In the genomic region with DNA sequence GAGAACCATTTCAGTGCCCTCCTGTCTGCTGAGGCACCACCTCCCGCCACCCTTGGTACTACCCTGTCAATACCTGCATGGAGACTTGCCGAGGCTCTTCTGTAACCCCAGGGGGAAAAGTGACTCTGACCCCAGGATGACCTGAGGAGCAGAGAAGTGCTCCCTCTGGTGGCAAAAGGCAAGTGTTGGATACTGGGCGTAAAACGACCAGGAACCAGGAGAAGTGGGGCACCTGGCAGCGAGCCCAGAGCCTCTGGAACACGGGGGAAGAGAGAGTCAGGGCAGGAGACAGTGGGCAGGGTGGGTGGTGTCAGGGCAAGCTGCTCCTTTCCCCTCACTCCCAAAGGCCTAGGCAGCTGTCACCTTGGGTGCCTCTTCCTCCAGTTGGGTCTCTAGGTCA, we compare ENCODE assay signal across 8 mouse cellular contexts. TPM values are rescaled to one million over a fixed set of nuclear protein-coding genes. Genes with fewer than 3 reads are reported as not detected.
DNase-seq lines count a peak whose midpoint lies in the region; ATAC-seq and TF ChIP-seq lines count a peak whose summit lies in the region.

No protein-coding gene starts in this region.

- peaks cover 68% of the 10 kb centered on the region for H3K4me1 ChIP-seq in midbrain, embryonic 10.5 days
- peaks cover 51% of the 10 kb centered on the region for H3K4me1 ChIP-seq in midbrain, embryonic 13.5 days (replicated peaks)
- peaks cover 19% of the 10 kb centered on the region for H3K4me1 ChIP-seq in lung, embryonic 14.5 days (ENCODE audit: insufficient read depth)

- DNase-seq in CD4-positive, CD25-positive, alpha-beta regulatory T cell, adult 2 months (ENCODE audit: low read depth, low spot score), result peak; percentile 73
- peak; percentile 40 for DNase-seq in midbrain, embryonic 10.5 days (ENCODE audit: low spot score)
- DNase-seq in brain, adult 2 months (ENCODE audit: low read depth, low spot score), result peak; percentile 79
- peak; percentile 52 for DNase-seq in gastrocnemius, postnatal 25 days
- peak; percentile 77 for DNase-seq in lung, embryonic 14.5 days
- DNase-seq in c-Kit-positive CD71-positive TER-119-positive erythroid progenitor cells, embryonic 14.5 days (ENCODE audit: low spot score), result no peak

- no peaks in the 10 kb centered on the region for H3K27me3 ChIP-seq in midbrain, embryonic 10.5 days (ENCODE audit: low read depth, poor library complexity, severe bottlenecking)
- no peaks in the 10 kb centered on the region for H3K27me3 ChIP-seq in midbrain, embryonic 13.5 days
- no peaks in the 10 kb centered on the region for H3K27me3 ChIP-seq in lung, embryonic 14.5 days (ENCODE audit: insufficient read depth, low read length)

- TF ChIP-seq CTCF in lung, embryonic 14.5 days (IDR thresholded peaks at IDR 0.05; ENCODE audit: low read depth), result peak; percentile 81

- H3K9me3 ChIP-seq in midbrain, embryonic 10.5 days (replicated peaks), result no peaks in the 10 kb centered on the region
- H3K9me3 ChIP-seq in midbrain, embryonic 13.5 days, result no peaks in the 10 kb centered on the region
- H3K9me3 ChIP-seq in lung, embryonic 14.5 days (ENCODE audit: low read depth, low read length), result no peaks in the 10 kb centered on the region

- no peak overlapping the region for H3K9ac ChIP-seq in midbrain, embryonic 13.5 days (replicated peaks)
- no peak overlapping the region for H3K9ac ChIP-seq in lung, embryonic 14.5 days

- peaks cover 52% of the 10 kb centered on the region for H3K36me3 ChIP-seq in midbrain, embryonic 10.5 days
- H3K36me3 ChIP-seq in midbrain, embryonic 13.5 days, result peaks cover 11% of the 10 kb centered on the region
- peaks cover 29% of the 10 kb centered on the region for H3K36me3 ChIP-seq in lung, embryonic 14.5 days (ENCODE audit: insufficient read depth)

- ATAC-seq in CD4-positive, CD25-positive, alpha-beta regulatory T cell, adult 4 months, result no peak
- no peak for ATAC-seq in midbrain, embryonic 13.5 days
- ATAC-seq in lung, embryonic 14.5 days (ENCODE audit: insufficient read depth), result no peak

- no peak overlapping the region for H3K4me3 ChIP-seq in midbrain, embryonic 10.5 days
- H3K4me3 ChIP-seq in midbrain, embryonic 13.5 days (replicated peaks), result no peak overlapping the region
- H3K4me3 ChIP-seq in lung, embryonic 14.5 days (ENCODE audit: low read depth, low read length), result no peak overlapping the region

- H3K27ac ChIP-seq in midbrain, embryonic 10.5 days (replicated peaks), result no peak overlapping the region
- no peak overlapping the region for H3K27ac ChIP-seq in midbrain, embryonic 13.5 days
- no peak overlapping the region for H3K27ac ChIP-seq in lung, embryonic 14.5 days (ENCODE audit: low read depth)

- no peak overlapping the region for H3K4me2 ChIP-seq in midbrain, embryonic 13.5 days (replicated peaks)
- no peak overlapping the region for H3K4me2 ChIP-seq in lung, embryonic 14.5 days

- 51% methylated on average over 6 of the region's 6 CpGs for WGBS in midbrain, embryonic 10.5 days
- WGBS in midbrain, embryonic 13.5 days, result 41% methylated on average over 6 of the region's 6 CpGs
- 22% methylated on average over 6 of the region's 6 CpGs for WGBS in lung, embryonic 14.5 days

RNA-seq across cellular contexts. Expression of a gene that starts 2.9 kb away (rescaled TPM):
- 10 to 100 TPM; 41.4 to 60.0 TPM for polyA plus RNA-seq in CD4-positive, CD25-positive, alpha-beta regulatory T cell, adult 4 months (2017; shearing (Covaris generic))
- polyA plus RNA-seq in midbrain, embryonic 10.5 days (2016; fragmentation: Nextera tagmentation; extraction: Ambion mirVana), result 43.7 and 48.4 TPM in 2 replicates
- 71.3 and 72.1 TPM in 2 replicates for polyA plus RNA-seq in midbrain, embryonic 13.5 days (2015; fragmentation: Nextera tagmentation; extraction: Ambion mirVana)
- total RNA-seq in gastrocnemius, postnatal 25 days (2021), result 10 to 100 TPM; 17.1 to 32.9 TPM
- 27.6 and 30.1 TPM in 2 replicates for polyA plus RNA-seq in lung, embryonic 14.5 days (2014; fragmentation: Nextera tagmentation; extraction: Ambion mirVana)

RNA-seq across cellular contexts. Expression of a gene that starts 3.2 kb away (rescaled TPM):
- polyA plus RNA-seq in CD4-positive, CD25-positive, alpha-beta regulatory T cell, adult 4 months (2017; shearing (Covaris generic)), result 10 to 100 TPM in 1 of 2 experiments, 1 to 10 TPM in 1; 7.1 to 22.1 TPM
- polyA plus RNA-seq in midbrain, embryonic 10.5 days (2016; fragmentation: Nextera tagmentation; extraction: Ambion mirVana), result 18.8 and 20.9 TPM in 2 replicates
- 6.3 and 7.1 TPM in 2 replicates for polyA plus RNA-seq in midbrain, embryonic 13.5 days (2015; fragmentation: Nextera tagmentation; extraction: Ambion mirVana)
- total RNA-seq in gastrocnemius, postnatal 25 days (2021), result under 1 TPM; 0.18 to 0.75 TPM
- polyA plus RNA-seq in lung, embryonic 14.5 days (2014; fragmentation: Nextera tagmentation; extraction: Ambion mirVana), result 12.6 and 14.2 TPM in 2 replicates

RNA-seq across cellular contexts. Expression of a gene that starts 6.6 kb away (rescaled TPM):
- polyA plus RNA-seq in CD4-positive, CD25-positive, alpha-beta regulatory T cell, adult 4 months (2017; shearing (Covaris generic)), result 1,000 to 10,000 TPM; 2,718 to 3,399 TPM
- 905 and 1,135 TPM in 2 replicates for polyA plus RNA-seq in midbrain, embryonic 10.5 days (2016; fragmentation: Nextera tagmentation; extraction: Ambion mirVana)
- 787 and 794 TPM in 2 replicates for polyA plus RNA-seq in midbrain, embryonic 13.5 days (2015; fragmentation: Nextera tagmentation; extraction: Ambion mirVana)
- 100 to 1,000 TPM; 531 to 541 TPM for total RNA-seq in gastrocnemius, postnatal 25 days (2021)
- 1,415 and 1,470 TPM in 2 replicates for polyA plus RNA-seq in lung, embryonic 14.5 days (2014; fragmentation: Nextera tagmentation; extraction: Ambion mirVana)

RNA-seq across cellular contexts. Expression of a gene that starts 11.3 kb away (rescaled TPM):
- not detected for polyA plus RNA-seq in CD4-positive, CD25-positive, alpha-beta regulatory T cell, adult 4 months (2017; shearing (Covaris generic))
- polyA plus RNA-seq in midbrain, embryonic 10.5 days (2016; fragmentation: Nextera tagmentation; extraction: Ambion mirVana), result 8.9 and 15.1 TPM in 2 replicates
- polyA plus RNA-seq in midbrain, embryonic 13.5 days (2015; fragmentation: Nextera tagmentation; extraction: Ambion mirVana), result 43.6 and 44.0 TPM in 2 replicates
- total RNA-seq in gastrocnemius, postnatal 25 days (2021), result under 1 TPM; 0.38 to 0.75 TPM
- polyA plus RNA-seq in lung, embryonic 14.5 days (2014; fragmentation: Nextera tagmentation; extraction: Ambion mirVana), result not detected in 2 replicates

RNA-seq across cellular contexts. Expression of a gene that starts 14.4 kb away (rescaled TPM):
- polyA plus RNA-seq in CD4-positive, CD25-positive, alpha-beta regulatory T cell, adult 4 months (2017; shearing (Covaris generic)), result 10 to 100 TPM; 66.1 to 92.2 TPM
- polyA plus RNA-seq in midbrain, embryonic 10.5 days (2016; fragmentation: Nextera tagmentation; extraction: Ambion mirVana), result 15.2 and 17.5 TPM in 2 replicates
- polyA plus RNA-seq in midbrain, embryonic 13.5 days (2015; fragmentation: Nextera tagmentation; extraction: Ambion mirVana), result 16.2 and 19.2 TPM in 2 replicates
- total RNA-seq in gastrocnemius, postnatal 25 days (2021), result 100 to 1,000 TPM; 265 to 357 TPM
- polyA plus RNA-seq in lung, embryonic 14.5 days (2014; fragmentation: Nextera tagmentation; extraction: Ambion mirVana), result 26.1 and 26.3 TPM in 2 replicates
